Mouse (Mus musculus): Measurements from ENCODE around the gene Itgb2.
A peak's percentile ranks its signal among the peaks of the same experiment; 100 is the strongest.

Gene Itgb2

DNA sequence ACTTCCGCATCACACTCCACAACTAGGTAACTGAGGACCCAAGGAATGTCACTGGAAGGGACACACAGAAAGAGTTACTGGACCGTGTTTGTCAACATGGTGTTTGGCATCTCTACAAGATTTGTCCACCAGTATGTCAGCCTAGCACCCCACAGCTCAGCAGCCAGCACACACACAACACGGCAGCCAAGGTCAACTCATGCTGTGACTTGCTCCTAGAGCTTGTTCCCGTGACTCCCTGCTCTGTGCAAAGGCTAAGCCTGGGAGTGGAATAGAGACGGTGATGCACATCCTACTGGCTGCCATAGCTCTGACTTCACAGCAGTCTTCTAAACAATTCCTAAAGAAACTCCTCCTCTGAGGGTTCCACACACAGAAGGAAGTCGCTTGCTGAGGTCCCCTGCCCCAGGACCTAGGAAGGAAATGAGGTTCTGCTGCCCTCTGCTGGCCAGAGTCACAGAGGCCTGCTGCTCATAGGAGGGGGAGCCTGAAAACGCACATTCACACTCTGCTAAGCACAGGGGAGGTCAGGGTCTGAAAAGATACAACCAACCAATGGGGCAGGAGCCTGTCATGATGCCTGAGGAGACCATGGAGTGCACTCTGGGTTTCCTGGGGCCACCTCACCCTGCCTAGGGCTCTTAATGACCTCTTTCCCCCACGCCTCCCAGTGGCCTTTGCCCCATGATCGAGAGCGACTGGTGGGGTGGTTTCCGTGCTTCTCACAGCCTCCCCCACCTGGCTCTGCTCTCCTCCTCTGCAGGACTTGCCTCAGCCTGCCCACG lies 20.5 kb upstream of the Itgb2 start:
- peaks cover 45% of the 10 kb centered on the region for H3K4me1 ChIP-seq (replicated peaks; ENCODE audit: low read depth, low read length)
- H3K9me3 ChIP-seq (ENCODE audit: low read length), result no peaks in the 10 kb centered on the region
- H3K36me3 ChIP-seq (ENCODE audit: insufficient read depth, low read length), result peaks cover 96% of the 10 kb centered on the region
- peak overlapping the region; percentile 50 for H3K4me3 ChIP-seq (replicated peaks; ENCODE audit: low read length)
- no peaks in the 10 kb centered on the region for H3K27me3 ChIP-seq (ENCODE audit: insufficient read depth, low read length)
- TF ChIP-seq NANOG (IDR thresholded peaks at IDR 0.05; ENCODE audit: borderline replicate concordance, low read length) (no peak), CTCF (conservative IDR thresholded peaks at IDR 0.05; ENCODE audit: low read length) (peak; percentile 91)

DNA sequence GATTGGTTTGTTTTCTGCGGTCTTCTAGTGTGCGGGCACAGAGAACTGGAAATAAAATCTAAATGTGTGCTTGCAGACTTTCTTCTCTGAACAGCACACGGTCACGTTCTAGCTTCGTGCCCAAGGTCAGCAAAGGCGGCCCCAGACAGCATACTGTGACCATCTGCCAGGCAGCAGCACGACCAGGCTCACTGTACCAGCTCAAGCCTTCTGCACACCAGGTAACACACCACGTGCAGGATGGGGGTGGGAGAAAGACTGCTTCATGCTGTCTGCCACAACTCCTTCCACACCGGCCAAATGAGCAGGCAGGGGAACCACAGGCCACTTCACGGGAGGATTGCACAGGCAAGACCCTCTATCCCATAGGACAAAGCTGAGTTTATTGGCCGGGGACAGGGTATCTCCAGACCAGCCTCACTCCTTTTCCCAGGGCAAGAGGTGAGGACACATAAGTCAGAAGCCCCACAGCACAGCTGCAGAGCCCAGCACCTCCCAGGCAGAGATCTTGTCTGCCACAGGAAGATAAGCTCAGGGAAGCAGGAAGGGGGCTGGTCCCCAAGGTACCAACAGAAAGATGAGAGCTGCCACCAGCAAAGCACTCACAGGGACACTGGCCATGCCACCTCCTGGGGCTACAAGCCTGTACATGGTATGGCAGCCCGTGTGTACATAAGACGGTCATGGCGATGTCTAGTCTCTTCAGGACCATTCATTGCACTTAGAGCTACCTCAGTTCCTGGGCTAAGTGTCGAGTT lies 19.6 kb upstream of the Itgb2 start:
- H3K27me3 ChIP-seq (ENCODE audit: insufficient read depth, low read length), result no peaks in the 10 kb centered on the region
- no peak for TF ChIP-seq POU5F1 (IDR thresholded peaks at IDR 0.05; ENCODE audit: borderline replicate concordance, low read length)
- no peak for TF ChIP-seq NANOG (IDR thresholded peaks at IDR 0.05; ENCODE audit: borderline replicate concordance, low read length)
- TF ChIP-seq CTCF (conservative IDR thresholded peaks at IDR 0.05; ENCODE audit: low read length), result no peak
- peaks cover 89% of the 10 kb centered on the region for H3K36me3 ChIP-seq (ENCODE audit: insufficient read depth, low read length)
- H3K9me3 ChIP-seq (ENCODE audit: low read length), result no peaks in the 10 kb centered on the region
- H3K4me1 ChIP-seq (replicated peaks; ENCODE audit: low read depth, low read length), result peaks cover 52% of the 10 kb centered on the region
- peak overlapping the region; percentile 50 for H3K4me3 ChIP-seq (replicated peaks; ENCODE audit: low read length)

DNA sequence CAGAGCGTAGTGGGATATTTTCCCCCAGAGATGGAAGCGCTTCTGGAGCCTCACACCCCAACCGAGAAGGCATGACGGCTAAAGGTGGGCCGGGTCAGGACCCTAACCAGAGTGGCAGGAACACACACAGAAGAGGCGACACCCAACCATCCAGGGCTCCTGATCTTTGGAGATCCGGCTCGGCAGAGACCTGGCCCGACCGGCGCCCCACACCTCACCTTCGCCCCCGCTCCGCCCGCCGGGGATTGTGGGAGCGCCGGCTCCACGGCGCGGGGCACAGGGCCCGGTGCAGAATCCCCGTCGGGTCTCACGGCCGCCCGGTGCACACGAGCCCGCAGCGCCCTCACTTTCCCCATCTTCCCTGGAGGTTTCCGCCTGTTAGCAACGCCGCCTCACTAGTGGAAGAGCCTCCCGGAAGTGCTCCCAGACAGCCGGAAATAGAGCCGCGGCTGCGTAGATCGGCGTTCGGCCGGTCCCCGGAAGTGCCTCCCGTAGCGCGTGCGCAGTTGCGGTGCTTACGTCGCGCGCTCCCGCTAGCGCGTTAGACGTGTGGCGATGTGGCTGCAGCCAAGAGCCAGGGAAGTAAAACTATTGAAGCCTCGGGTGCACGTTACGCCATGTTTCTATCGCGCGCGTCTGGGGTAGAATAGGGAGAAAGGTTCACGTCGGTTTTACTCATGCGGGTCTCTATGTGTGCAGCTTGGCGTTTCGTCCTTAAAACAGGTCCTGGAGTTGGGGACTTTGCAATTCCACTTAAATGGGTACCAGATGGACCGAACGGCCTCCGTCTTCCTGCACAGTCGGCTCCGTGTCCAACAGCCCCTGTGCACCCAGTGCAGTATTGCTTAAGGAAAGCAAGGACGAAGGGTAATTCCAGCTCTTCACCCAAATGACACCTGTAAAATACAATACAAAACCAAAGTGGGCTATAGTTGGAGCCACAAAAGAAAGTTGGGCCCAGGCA lies 14.4 kb upstream of the Itgb2 start, which contains the start of gene Fam207a:
Fam207a (minus strand) TSS at position 401 of the 964 bp plus-strand sequence.
- no peaks in the 10 kb centered on the region for H3K9me3 ChIP-seq (ENCODE audit: low read length)
- peaks cover 46% of the 10 kb centered on the region for H3K4me1 ChIP-seq (replicated peaks; ENCODE audit: low read depth, low read length)
- peaks cover 38% of the 10 kb centered on the region for H3K36me3 ChIP-seq (ENCODE audit: insufficient read depth, low read length)
- no peak for TF ChIP-seq POU5F1 (IDR thresholded peaks at IDR 0.05; ENCODE audit: borderline replicate concordance, low read length)
- TF ChIP-seq CTCF (conservative IDR thresholded peaks at IDR 0.05; ENCODE audit: low read length), result no peak
- TF ChIP-seq NANOG (IDR thresholded peaks at IDR 0.05; ENCODE audit: borderline replicate concordance, low read length), result no peak
- H3K4me3 ChIP-seq (replicated peaks; ENCODE audit: low read length), result peak within 1 kb of the TSS; percentile 95
- 0 out of 2 replicates have a peak, but pooled peaks cover 4% of the 10 kb centered on the region for H3K27me3 ChIP-seq (ENCODE audit: insufficient read depth, low read length)

DNA sequence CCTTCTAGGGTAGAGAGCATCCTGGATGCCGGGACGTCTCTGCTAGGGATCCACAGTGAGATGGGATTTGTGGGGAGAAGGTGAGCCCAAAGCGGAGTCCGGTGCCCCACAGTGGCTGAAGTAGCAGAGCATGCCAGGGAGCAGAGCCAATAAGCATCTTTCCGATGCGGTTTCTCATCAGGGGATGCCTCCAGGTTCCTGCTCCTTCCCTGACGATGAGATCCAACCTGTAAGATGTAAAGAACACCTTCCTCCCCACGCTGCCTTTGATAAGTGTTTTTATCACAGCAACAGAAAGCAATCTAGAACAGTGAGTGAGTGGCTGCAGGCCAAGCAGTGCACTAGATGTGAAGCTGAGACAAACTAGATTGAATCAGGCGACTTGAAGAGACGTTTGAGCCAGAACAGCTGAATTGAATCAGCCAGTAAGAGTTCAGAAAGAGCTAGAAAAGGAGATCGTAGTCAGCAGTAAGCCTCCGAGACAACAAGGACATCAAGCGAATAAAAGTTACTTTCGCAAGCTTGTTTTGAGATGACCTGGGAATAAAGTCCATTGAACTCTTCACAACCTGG lies 13.6 kb upstream of the Itgb2 start:
- TF ChIP-seq POU5F1 (IDR thresholded peaks at IDR 0.05; ENCODE audit: borderline replicate concordance, low read length), result no peak
- TF ChIP-seq NANOG (IDR thresholded peaks at IDR 0.05; ENCODE audit: borderline replicate concordance, low read length), result no peak
- no peak for TF ChIP-seq CTCF (conservative IDR thresholded peaks at IDR 0.05; ENCODE audit: low read length)
- H3K9me3 ChIP-seq (ENCODE audit: low read length), result no peaks in the 10 kb centered on the region
- peak overlapping the region; percentile 95 for H3K4me3 ChIP-seq (replicated peaks; ENCODE audit: low read length)
- peaks cover 38% of the 10 kb centered on the region for H3K4me1 ChIP-seq (replicated peaks; ENCODE audit: low read depth, low read length)
- H3K27me3 ChIP-seq (ENCODE audit: insufficient read depth, low read length), result 0 out of 2 replicates have a peak, but pooled peaks cover 4% of the 10 kb centered on the region
- peaks cover 30% of the 10 kb centered on the region for H3K36me3 ChIP-seq (ENCODE audit: insufficient read depth, low read length)

DNA sequence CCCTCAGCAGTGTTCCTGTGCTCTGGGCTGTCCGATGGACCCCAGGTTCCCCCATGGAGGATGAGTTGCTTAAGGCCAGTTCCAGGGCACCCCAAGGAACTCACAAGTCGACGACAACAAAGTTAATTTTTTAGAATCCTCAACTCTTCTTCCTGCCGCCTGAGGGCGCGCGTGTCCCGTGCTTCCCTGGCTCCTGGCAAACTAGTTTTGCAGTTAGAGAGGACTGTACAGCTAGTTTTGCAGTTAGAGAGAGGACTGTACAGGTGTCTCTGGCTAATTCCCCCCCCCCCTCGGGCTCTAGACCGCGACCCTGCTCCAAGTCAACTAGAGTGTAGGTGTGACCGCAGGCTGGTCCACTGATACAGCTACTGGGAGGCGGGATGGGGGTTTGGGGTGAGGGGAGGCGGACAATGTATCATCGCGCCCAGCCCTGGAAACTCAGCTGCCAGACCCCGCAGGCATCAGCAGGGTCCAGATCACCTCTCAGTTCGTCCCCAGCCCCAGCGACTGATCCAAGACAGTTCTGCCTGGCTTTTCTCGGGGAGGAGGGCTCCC lies 12.9 kb upstream of the Itgb2 start:
- Histone ChIP-seq H3K36me3 (ENCODE audit: insufficient read depth, low read length) (peaks cover 24% of the 10 kb centered on the region), H3K4me1 (replicated peaks; ENCODE audit: low read depth, low read length) (peaks cover 39% of the 10 kb centered on the region), H3K27me3 (ENCODE audit: insufficient read depth, low read length) (peaks cover 8% of the 10 kb centered on the region), H3K9me3 (ENCODE audit: low read length) (no peaks in the 10 kb centered on the region), H3K4me3 (replicated peaks; ENCODE audit: low read length) (peak overlapping the region; percentile 55)
- TF ChIP-seq NANOG (IDR thresholded peaks at IDR 0.05; ENCODE audit: borderline replicate concordance, low read length) (no peak), CTCF (conservative IDR thresholded peaks at IDR 0.05; ENCODE audit: low read length) (peak; percentile 52), POU5F1 (IDR thresholded peaks at IDR 0.05; ENCODE audit: borderline replicate concordance, low read length) (no peak)

DNA sequence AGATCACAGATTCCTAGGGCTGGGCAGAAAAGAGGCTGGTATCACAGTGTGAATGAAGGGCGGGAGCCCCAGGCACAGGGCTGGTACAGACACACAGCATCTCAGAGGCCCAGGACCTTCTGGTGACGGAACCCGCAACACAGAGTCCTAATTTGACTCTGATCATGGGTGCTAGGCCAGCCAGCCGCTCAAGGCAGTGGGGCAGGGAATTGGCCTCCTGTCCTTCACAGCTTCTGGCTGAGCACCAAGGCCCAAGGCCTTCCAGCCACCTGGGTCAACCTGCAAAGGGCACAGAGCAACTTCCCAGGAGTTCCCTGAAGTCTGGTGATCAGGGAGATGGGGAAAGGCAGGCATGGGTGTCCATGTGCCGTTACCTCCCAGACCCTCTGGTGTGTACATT lies 12.3 kb upstream of the Itgb2 start:
- TF ChIP-seq NANOG (IDR thresholded peaks at IDR 0.05; ENCODE audit: borderline replicate concordance, low read length) (no peak), POU5F1 (IDR thresholded peaks at IDR 0.05; ENCODE audit: borderline replicate concordance, low read length) (no peak), CTCF (conservative IDR thresholded peaks at IDR 0.05; ENCODE audit: low read length) (no peak)
- Histone ChIP-seq H3K9me3 (ENCODE audit: low read length) (no peaks in the 10 kb centered on the region), H3K4me1 (replicated peaks; ENCODE audit: low read depth, low read length) (peaks cover 46% of the 10 kb centered on the region), H3K27me3 (ENCODE audit: insufficient read depth, low read length) (peaks cover 10% of the 10 kb centered on the region), H3K36me3 (ENCODE audit: insufficient read depth, low read length) (peaks cover 17% of the 10 kb centered on the region), H3K4me3 (replicated peaks; ENCODE audit: low read length) (peak overlapping the region; percentile 55)

DNA sequence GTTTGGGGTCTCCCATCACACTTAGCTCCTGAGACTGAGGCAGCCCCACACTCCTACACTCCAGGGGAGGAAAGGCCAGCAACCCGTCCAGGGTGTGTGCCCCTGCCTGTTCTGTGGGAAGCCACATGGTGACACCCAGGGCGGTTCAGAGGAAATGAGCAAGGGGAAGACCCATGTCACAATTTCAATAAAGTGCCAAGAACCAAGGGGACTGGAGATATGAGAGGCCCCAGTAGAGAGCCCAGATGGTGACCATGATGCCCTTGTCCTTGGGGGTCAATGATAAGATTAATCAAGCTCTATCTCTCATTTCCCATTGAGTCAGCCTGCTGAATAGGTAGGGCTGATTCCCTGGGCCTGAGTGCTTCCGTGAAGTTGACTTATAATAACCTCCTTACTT lies 10.9 kb upstream of the Itgb2 start:
- peaks cover 5% of the 10 kb centered on the region for H3K36me3 ChIP-seq (ENCODE audit: insufficient read depth, low read length)
- no peaks in the 10 kb centered on the region for H3K9me3 ChIP-seq (ENCODE audit: low read length)
- H3K4me3 ChIP-seq (replicated peaks; ENCODE audit: low read length), result no peak overlapping the region
- H3K4me1 ChIP-seq (replicated peaks; ENCODE audit: low read depth, low read length), result peaks cover 52% of the 10 kb centered on the region
- peaks cover 16% of the 10 kb centered on the region for H3K27me3 ChIP-seq (ENCODE audit: insufficient read depth, low read length)
- TF ChIP-seq CTCF (conservative IDR thresholded peaks at IDR 0.05; ENCODE audit: low read length) (no peak), NANOG (IDR thresholded peaks at IDR 0.05; ENCODE audit: borderline replicate concordance, low read length) (no peak), POU5F1 (IDR thresholded peaks at IDR 0.05; ENCODE audit: borderline replicate concordance, low read length) (no peak)

Data from E14TG2a.4 (cell line).